Comparison of ENCODE assay signal across 13 mouse cellular contexts in genomic region chr1:165766295-165766890, GRCm38 (mm10). TPM values are rescaled to one million over a fixed set of nuclear protein-coding genes. Genes with fewer than 3 reads are reported as not detected.
DNase-seq lines count a peak whose midpoint lies in the region; ATAC-seq and TF ChIP-seq lines count a peak whose summit lies in the region.
"Had no signal": no experiment of that assay in that cellular context is flagged by ENCODE, and none has a peak within 500 bp of the region (broad histone marks: within the 10 kb centered on the region; RNA-seq: fewer than 3 reads in every experiment).

No protein-coding gene starts in this region.

- no peaks in the 10 kb centered on the region for H3K27me3 ChIP-seq in liver, embryonic 16.5 days (ENCODE audit: control insufficient read depth, insufficient read depth, low read depth, low read length)

- intact Hi-C loops in gastrocnemius, adult 2 months (cut with DNase I): no loop called here
- intact Hi-C loops in gastrocnemius, postnatal 14 days (cut with DNase I; ENCODE audit: low total_unique reads): no loop called here

- 26% methylated on average over 7 of the region's 7 CpGs for WGBS in liver, embryonic 16.5 days (ENCODE audit: insufficient replicate concordance)

- no peak for DNase-seq in gastrocnemius, adult 2 months
- DNase-seq in gastrocnemius, postnatal 14 days: no peak
- DNase-seq in testis, postnatal 10 days (ENCODE audit: low spot score): peak; percentile 31
- DNase-seq in testis, postnatal 14 days (ENCODE audit: low spot score): no peak
- DNase-seq in cerebellum, adult 9-11 months: no peak
- DNase-seq in ovary, postnatal 14 days (ENCODE audit: low spot score): no peak
- no peak for DNase-seq in layer of hippocampus, adult 2 months (ENCODE audit: low spot score in 2 of 2)
- DNase-seq: cerebellum, adult 11-12 months; layer of hippocampus, postnatal 36 days had no signal

- H3K36me3 ChIP-seq in liver, embryonic 16.5 days (ENCODE audit: control insufficient read depth, insufficient read depth): peaks cover 17% of the 10 kb centered on the region
- H3K36me3 ChIP-seq: embryonic facial prominence, embryonic 13.5 days had no signal

- peak overlapping the region; percentile 21; the same call in 1 of the 2 replicates for H3K4me3 ChIP-seq in gastrocnemius, adult 2 months
- H3K4me3 ChIP-seq in liver, embryonic 16.5 days (ENCODE audit: low read depth, low read length): peak overlapping the region; percentile 96
- H3K4me3 ChIP-seq in layer of hippocampus, adult 2 months: no peak overlapping the region
- H3K4me3 ChIP-seq: embryonic facial prominence, embryonic 13.5 days had no signal

- H3K27ac ChIP-seq in gastrocnemius, adult 2 months: peak overlapping the region; percentile 32; the same call in 1 of the 2 replicates
- peak overlapping the region; percentile 99 for H3K27ac ChIP-seq in liver, embryonic 16.5 days (ENCODE audit: low read length)
- no peak overlapping the region for H3K27ac ChIP-seq in layer of hippocampus, adult 2 months
- H3K27ac ChIP-seq: embryonic facial prominence, embryonic 13.5 days; hindbrain, postnatal 0 days; kidney, postnatal 0 days had no signal

- peak overlapping the region; percentile 98 for H3K4me2 ChIP-seq in liver, embryonic 16.5 days (ENCODE audit: low read depth, low read length)
- H3K4me2 ChIP-seq: embryonic facial prominence, embryonic 13.5 days had no signal

- H3K4me1 ChIP-seq in liver, embryonic 16.5 days (ENCODE audit: control insufficient read depth, low read depth, low read length): peaks cover 67% of the 10 kb centered on the region

- no peak for TF ChIP-seq CTCF in gastrocnemius, adult 2 months (IDR thresholded peaks at IDR 0.05)
- TF ChIP-seq CTCF in layer of hippocampus, adult 2 months (conservative IDR thresholded peaks at IDR 0.05): no peak

- H3K9me3 ChIP-seq in liver, embryonic 16.5 days (replicated peaks; ENCODE audit: control insufficient read depth, low read length): no peaks in the 10 kb centered on the region
- H3K9me3 ChIP-seq: embryonic facial prominence, embryonic 13.5 days had no signal

- peak; percentile 56 for ATAC-seq in liver, embryonic 16.5 days (ENCODE audit: low read depth)
- ATAC-seq: hindbrain, postnatal 0 days had no signal

- peak overlapping the region; percentile 99 for H3K9ac ChIP-seq in liver, embryonic 16.5 days (ENCODE audit: low read depth, low read length)
- H3K9ac ChIP-seq: embryonic facial prominence, embryonic 13.5 days had no signal

RNA-seq across cellular contexts. Expression of gene Creg1, which starts 2.8 kb away (rescaled TPM):
- total RNA-seq in gastrocnemius, adult 2 months (2021): 10 to 100 TPM; 46.2 to 67.4 TPM
- 10 to 100 TPM; 40.3 to 44.6 TPM for total RNA-seq in gastrocnemius, postnatal 14 days (2021)
- polyA plus RNA-seq in liver, embryonic 16.5 days (2015; fragmentation: Nextera tagmentation; extraction: Ambion mirVana): 316 and 317 TPM in 2 replicates
- 10 to 100 TPM; 23.8 to 26.4 TPM for total RNA-seq in layer of hippocampus, adult 2 months (2021)

RNA-seq across cellular contexts. Expression of gene Cd247, which starts 22.1 kb away (rescaled TPM):
- under 1 TPM; 0.17 to 0.38 TPM for total RNA-seq in gastrocnemius, adult 2 months (2021)
- total RNA-seq in gastrocnemius, postnatal 14 days (2021): 1 to 10 TPM; 1.3 to 1.9 TPM
- polyA plus RNA-seq in liver, embryonic 16.5 days (2015; fragmentation: Nextera tagmentation; extraction: Ambion mirVana): 0.09 and 0.17 TPM in 2 replicates
- total RNA-seq in layer of hippocampus, adult 2 months (2021): not detected
- total RNA-seq: hindbrain, postnatal 0 days; layer of hippocampus, postnatal 36 days had no signal

RNA-seq across cellular contexts. Expression of gene Rcsd1, which starts 56.8 kb away (rescaled TPM):
- 10 to 100 TPM; 93.3 to 95.0 TPM for total RNA-seq in gastrocnemius, adult 2 months (2021)
- total RNA-seq in gastrocnemius, postnatal 14 days (2021): 100 to 1,000 TPM; 117 to 125 TPM
- polyA plus RNA-seq in liver, embryonic 16.5 days (2015; fragmentation: Nextera tagmentation; extraction: Ambion mirVana): 12.1 and 12.8 TPM in 2 replicates
- total RNA-seq in layer of hippocampus, adult 2 months (2021): 1 to 10 TPM; 3.7 to 4.9 TPM

Comparison
In these comparisons a context has a peak if more than half of its experiments do, and no peak if none do; other contexts are left out.
1. RNA of gene Rcsd1, which starts 56.8 kb away (total RNA-seq): 117 to 125 TPM in gastrocnemius, postnatal 14 days and 93.3 to 95.0 TPM in gastrocnemius, adult 2 months; 3.7 to 4.9 TPM in layer of hippocampus, adult 2 months; every median in the first group is over 10 times any median in the second.